Mouse (Mus musculus): ENCODE results near the gene Notum. TPM values are rescaled to one million over a fixed set of nuclear protein-coding genes. Genes with fewer than 3 reads are reported as not detected.

The Notum gene
- 0.90 and 1.4 TPM in 2 replicates for polyA plus RNA-seq (2014; fragmentation: Nextera tagmentation; extraction: Ambion mirVana)

DNA sequence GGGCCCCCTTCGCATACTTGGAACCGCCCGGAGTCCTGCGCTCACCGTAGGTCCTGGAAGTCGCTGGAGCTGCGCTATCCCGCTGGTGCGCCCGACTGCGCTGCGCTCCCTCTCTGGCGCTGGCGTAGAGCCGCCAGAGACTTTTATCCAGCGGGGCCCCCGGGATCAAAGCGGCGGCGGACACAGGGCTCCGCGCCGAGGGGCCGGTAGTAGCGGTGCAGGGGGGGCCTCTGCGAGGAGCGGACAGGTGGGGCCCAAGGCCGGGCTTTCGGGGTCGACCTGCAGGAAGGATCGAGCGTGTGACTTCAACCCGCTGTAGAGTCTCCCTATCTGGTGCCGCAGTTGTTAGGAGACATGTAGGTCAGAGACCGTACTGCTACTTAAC, at the start of gene Notum:
Gene Notum (minus strand): TSS at position 100 of the 385 bp plus-strand sequence.
- ATAC-seq (ENCODE audit: low FRiP score) (0 out of 2 replicates have a peak, but pooled peaks have one; percentile 36), DNase-seq (ENCODE audit: low spot score, missing footprints) (peak; percentile 90)
- Histone ChIP-seq H3K4me2 (peak within 1 kb of the TSS; percentile 40), H3K27ac (ENCODE audit: low read depth, low read length) (no peak within 1 kb of the TSS), H3K9me3 (ENCODE audit: control insufficient read depth, low read length) (no peaks in the 10 kb centered on the region), H3K4me1 (ENCODE audit: control insufficient read depth, insufficient read depth, low read length) (peaks cover 13% of the 10 kb centered on the region), H3K4me3 (ENCODE audit: low read depth, low read length) (peak within 1 kb of the TSS; percentile 35), H3K9ac (ENCODE audit: low read length) (peak within 1 kb of the TSS; percentile 49), H3K36me3 (ENCODE audit: control insufficient read depth, insufficient read depth, low read length) (no peaks in the 10 kb centered on the region), H3K27me3 (ENCODE audit: control insufficient read depth, insufficient read depth, low read length) (peaks cover 59% of the 10 kb centered on the region)
- WGBS = under 1% methylated on average over 35 of the region's 35 CpGs

DNA sequence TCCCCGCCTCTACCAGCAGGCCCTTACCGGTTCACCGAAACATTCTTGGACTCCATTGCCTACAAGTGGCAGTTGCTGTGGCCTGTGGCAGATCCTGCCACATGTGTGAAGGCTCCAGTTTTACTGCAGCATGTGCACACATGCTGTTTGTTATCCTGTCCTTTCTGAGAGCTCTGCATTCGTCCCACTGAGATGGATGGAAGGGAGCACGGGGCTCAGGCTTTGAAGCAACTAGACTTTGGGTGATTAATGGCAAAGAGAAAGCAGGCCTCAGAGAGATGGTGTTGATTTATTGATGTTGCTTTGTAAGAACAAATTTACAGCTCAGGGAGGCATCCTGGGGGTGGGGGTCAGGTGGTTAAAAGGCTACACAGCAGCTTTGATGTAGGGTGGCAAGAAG, 49.7 kb upstream of the Notum start:
- 88% methylated on average over 5 of the region's 5 CpGs for WGBS
- Histone ChIP-seq H3K9me3 (ENCODE audit: control insufficient read depth, low read length) (no peaks in the 10 kb centered on the region), H3K4me2 (no peak overlapping the region), H3K4me1 (ENCODE audit: control insufficient read depth, insufficient read depth, low read length) (peaks cover 38% of the 10 kb centered on the region), H3K27me3 (ENCODE audit: control insufficient read depth, insufficient read depth, low read length) (no peaks in the 10 kb centered on the region), H3K27ac (ENCODE audit: low read depth, low read length) (no peak overlapping the region), H3K36me3 (ENCODE audit: control insufficient read depth, insufficient read depth, low read length) (peaks cover 2% of the 10 kb centered on the region), H3K4me3 (ENCODE audit: low read depth, low read length) (no peak overlapping the region), H3K9ac (ENCODE audit: low read length) (no peak overlapping the region)
- DNase-seq (ENCODE audit: low spot score, missing footprints) (no peak), ATAC-seq (ENCODE audit: low FRiP score) (no peak)

- Histone ChIP-seq H3K4me2 (no peak overlapping the region), H3K27me3 (ENCODE audit: control insufficient read depth, insufficient read depth, low read length) (no peaks in the 10 kb centered on the region), H3K36me3 (ENCODE audit: control insufficient read depth, insufficient read depth, low read length) (no peaks in the 10 kb centered on the region; the same call in 1 of the 2 replicates), H3K4me3 (ENCODE audit: low read depth, low read length) (no peak overlapping the region), H3K9ac (ENCODE audit: low read length) (no peak overlapping the region), H3K4me1 (ENCODE audit: control insufficient read depth, insufficient read depth, low read length) (peaks cover 42% of the 10 kb centered on the region), H3K9me3 (ENCODE audit: control insufficient read depth, low read length) (no peaks in the 10 kb centered on the region), H3K27ac (ENCODE audit: low read depth, low read length) (no peak overlapping the region)
- 76% methylated on average over 2 of the region's 2 CpGs for WGBS
- ATAC-seq (ENCODE audit: low FRiP score) = no peak
- DNase-seq (ENCODE audit: low spot score, missing footprints) = no peak
These were observed 48.6 kb upstream of the Notum start for GRCm38 (mm10) chr11:120709551-120709950.

- peaks cover 44% of the 10 kb centered on the region for H3K4me1 ChIP-seq (ENCODE audit: control insufficient read depth, insufficient read depth, low read length)
- DNase-seq (ENCODE audit: low spot score, missing footprints) (no peak), ATAC-seq (ENCODE audit: low FRiP score) (no peak)
- WGBS = 35% methylated on average over 5 of the region's 5 CpGs
- H3K27me3 ChIP-seq (ENCODE audit: control insufficient read depth, insufficient read depth, low read length) = no peaks in the 10 kb centered on the region
- no peak overlapping the region for H3K4me2 ChIP-seq
- no peaks in the 10 kb centered on the region; the same call in 1 of the 2 replicates for H3K36me3 ChIP-seq (ENCODE audit: control insufficient read depth, insufficient read depth, low read length)
- no peaks in the 10 kb centered on the region for H3K9me3 ChIP-seq (ENCODE audit: control insufficient read depth, low read length)
- no peak overlapping the region for H3K27ac ChIP-seq (ENCODE audit: low read depth, low read length)
- H3K9ac ChIP-seq (ENCODE audit: low read length) = peak overlapping the region; percentile 40
- H3K4me3 ChIP-seq (ENCODE audit: low read depth, low read length) = no peak overlapping the region
These were observed 47.0 kb upstream of the Notum start for GRCm38 (mm10) chr11:120707969-120708368.

GRCm38 (mm10) chr11:120707225-120707624, 46.2 kb upstream of the Notum start:
- 5% methylated on average over 12 of the region's 12 CpGs for WGBS
- H3K4me3 ChIP-seq (ENCODE audit: low read depth, low read length) = no peak overlapping the region

GRCm38 (mm10) chr11:120706120-120706519, 45.1 kb upstream of the Notum start:
- H3K4me1 ChIP-seq (ENCODE audit: control insufficient read depth, insufficient read depth, low read length) = peaks cover 36% of the 10 kb centered on the region
- 55% methylated on average over 5 of the region's 5 CpGs for WGBS
- H3K4me2 ChIP-seq = no peak overlapping the region
- no peak overlapping the region for H3K9ac ChIP-seq (ENCODE audit: low read length)
- no peaks in the 10 kb centered on the region for H3K27me3 ChIP-seq (ENCODE audit: control insufficient read depth, insufficient read depth, low read length)
- H3K27ac ChIP-seq (ENCODE audit: low read depth, low read length) = no peak overlapping the region
- no peak for DNase-seq (ENCODE audit: low spot score, missing footprints)
- H3K4me3 ChIP-seq (ENCODE audit: low read depth, low read length) = no peak overlapping the region
- H3K36me3 ChIP-seq (ENCODE audit: control insufficient read depth, insufficient read depth, low read length) = no peaks in the 10 kb centered on the region; the same call in 1 of the 2 replicates
- no peak for ATAC-seq (ENCODE audit: low FRiP score)
- H3K9me3 ChIP-seq (ENCODE audit: control insufficient read depth, low read length) = no peaks in the 10 kb centered on the region

More at GRCm38 (mm10) chr11:120707225-120707624, 46.2 kb upstream of the Notum start:
- H3K27me3 ChIP-seq (ENCODE audit: control insufficient read depth, insufficient read depth, low read length) = no peaks in the 10 kb centered on the region
- H3K9ac ChIP-seq (ENCODE audit: low read length) = peak overlapping the region; percentile 40
- no peaks in the 10 kb centered on the region; the same call in 1 of the 2 replicates for H3K36me3 ChIP-seq (ENCODE audit: control insufficient read depth, insufficient read depth, low read length)
- no peaks in the 10 kb centered on the region for H3K9me3 ChIP-seq (ENCODE audit: control insufficient read depth, low read length)
- H3K4me2 ChIP-seq = no peak overlapping the region
- no peak for DNase-seq (ENCODE audit: low spot score, missing footprints)
- peak overlapping the region; percentile 44; the same call in 1 of the 2 replicates for H3K27ac ChIP-seq (ENCODE audit: low read depth, low read length)
- peak; percentile 54 for ATAC-seq (ENCODE audit: low FRiP score)
- H3K4me1 ChIP-seq (ENCODE audit: control insufficient read depth, insufficient read depth, low read length) = peaks cover 37% of the 10 kb centered on the region

DNA sequence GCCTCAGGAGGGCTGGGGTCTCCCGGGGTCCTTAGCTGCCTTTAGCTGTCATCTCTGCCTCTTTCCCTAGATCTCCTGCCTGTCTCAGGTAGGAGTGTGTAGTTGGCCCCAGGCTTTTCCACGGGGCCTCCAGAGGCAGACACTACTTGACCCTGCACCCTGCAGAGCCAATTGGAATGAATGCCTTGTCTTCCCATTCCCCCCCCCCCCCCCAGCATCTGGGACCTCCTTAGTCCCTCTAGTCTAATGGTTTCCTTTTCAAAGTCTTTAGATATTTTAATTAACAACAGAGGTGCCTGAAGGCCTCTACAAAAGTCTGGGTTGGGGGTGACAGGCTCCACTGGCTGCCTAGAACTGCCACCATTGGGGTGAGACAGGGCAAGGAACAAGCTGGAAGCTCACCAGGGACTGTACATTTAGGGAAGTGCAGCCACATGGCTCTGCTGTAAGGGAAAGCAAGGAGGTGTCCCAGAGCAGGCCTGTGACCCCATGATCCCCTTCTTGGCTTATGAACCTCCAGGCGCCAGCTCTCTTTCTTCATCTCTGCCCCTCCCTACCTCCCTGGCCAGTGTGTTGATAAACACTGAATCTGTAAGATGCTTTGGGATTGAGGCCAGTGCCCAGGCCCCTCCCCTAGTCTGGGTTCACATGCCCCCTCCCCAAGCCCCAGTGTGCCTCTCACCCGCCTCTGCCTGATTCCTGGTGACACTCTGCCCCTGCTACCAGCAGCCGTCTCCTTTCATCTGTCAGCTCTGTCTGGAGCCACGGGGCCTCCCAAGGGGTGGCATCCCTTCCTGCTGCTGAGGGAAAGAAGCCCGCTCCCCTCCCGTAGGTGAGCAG, 43.7 kb upstream of the Notum start:
- Histone ChIP-seq H3K4me2 (no peak overlapping the region), H3K4me3 (ENCODE audit: low read depth, low read length) (no peak overlapping the region), H3K36me3 (ENCODE audit: control insufficient read depth, insufficient read depth, low read length) (0 out of 2 replicates have a peak, but pooled peaks cover 2% of the 10 kb centered on the region), H3K27ac (ENCODE audit: low read depth, low read length) (no peak overlapping the region), H3K27me3 (ENCODE audit: control insufficient read depth, insufficient read depth, low read length) (no peaks in the 10 kb centered on the region), H3K4me1 (ENCODE audit: control insufficient read depth, insufficient read depth, low read length) (peaks cover 36% of the 10 kb centered on the region), H3K9me3 (ENCODE audit: control insufficient read depth, low read length) (no peaks in the 10 kb centered on the region), H3K9ac (ENCODE audit: low read length) (peak overlapping the region; percentile 47)
- DNase-seq (ENCODE audit: low spot score, missing footprints) = peak; percentile 89
- no peak for ATAC-seq (ENCODE audit: low FRiP score)
- 13% methylated on average over 8 of the region's 8 CpGs for WGBS

DNA sequence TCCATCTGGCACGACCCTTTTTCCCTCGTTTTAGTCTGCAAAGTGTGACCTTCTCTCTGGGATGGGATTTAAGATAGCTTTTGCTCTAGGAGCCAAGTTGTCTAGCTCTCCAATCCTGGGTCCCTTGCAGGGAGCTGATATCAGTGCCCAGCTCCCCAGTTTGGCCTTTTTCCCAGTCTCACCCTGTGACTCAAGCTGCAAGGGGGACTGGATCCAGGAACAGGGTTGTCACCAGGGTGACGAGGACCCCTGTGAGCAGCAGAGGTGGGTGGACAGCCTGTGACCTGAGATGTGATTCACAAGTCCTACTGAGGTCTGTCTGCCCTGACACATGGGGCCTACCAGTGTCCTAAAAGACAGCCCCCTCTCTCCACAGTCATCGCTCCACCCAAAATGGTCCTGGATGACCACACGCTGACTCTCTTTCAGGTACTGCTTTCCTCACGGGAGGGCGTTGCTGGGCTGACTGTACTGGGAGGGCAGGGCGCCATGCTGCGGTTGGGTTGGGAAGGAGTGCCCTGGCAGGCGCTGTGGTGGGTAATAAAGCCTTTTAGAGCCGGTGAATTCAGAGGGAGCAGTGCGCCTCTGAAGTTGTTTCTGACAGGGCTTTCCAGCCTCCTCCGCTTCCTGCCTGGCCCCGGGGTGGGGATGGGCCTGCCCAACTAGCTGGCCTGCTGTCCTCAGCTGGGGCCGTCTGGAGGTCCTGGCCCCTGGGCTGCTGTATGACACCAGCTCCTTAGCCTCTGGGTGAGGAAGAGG, 42.9 kb upstream of the Notum start:
- H3K4me1 ChIP-seq (ENCODE audit: control insufficient read depth, insufficient read depth, low read length) = peaks cover 36% of the 10 kb centered on the region
- no peaks in the 10 kb centered on the region for H3K27me3 ChIP-seq (ENCODE audit: control insufficient read depth, insufficient read depth, low read length)
- DNase-seq (ENCODE audit: low spot score, missing footprints) = no peak
- no peaks in the 10 kb centered on the region for H3K9me3 ChIP-seq (ENCODE audit: control insufficient read depth, low read length)
- 0 out of 2 replicates have a peak overlapping the region, but pooled peaks have one; percentile 40 for H3K27ac ChIP-seq (ENCODE audit: low read depth, low read length)
- WGBS = 39% methylated on average over 15 of the region's 15 CpGs
- H3K4me3 ChIP-seq (ENCODE audit: low read depth, low read length) = no peak overlapping the region
- H3K9ac ChIP-seq (ENCODE audit: low read length) = peak overlapping the region; percentile 30; the same call in 1 of the 2 replicates
- no peak overlapping the region for H3K4me2 ChIP-seq
- ATAC-seq (ENCODE audit: low FRiP score) = no peak
- H3K36me3 ChIP-seq (ENCODE audit: control insufficient read depth, insufficient read depth, low read length) = 0 out of 2 replicates have a peak, but pooled peaks cover 2% of the 10 kb centered on the region
